Mouse (Mus musculus): ENCODE data around the gene Tango2. TPM values are rescaled to one million over a fixed set of nuclear protein-coding genes. Genes with fewer than 3 reads are reported as not detected.

Gene Tango2
- polyA plus RNA-seq, 1 experiment from 2014 or later: 52.8 TPM

DNA sequence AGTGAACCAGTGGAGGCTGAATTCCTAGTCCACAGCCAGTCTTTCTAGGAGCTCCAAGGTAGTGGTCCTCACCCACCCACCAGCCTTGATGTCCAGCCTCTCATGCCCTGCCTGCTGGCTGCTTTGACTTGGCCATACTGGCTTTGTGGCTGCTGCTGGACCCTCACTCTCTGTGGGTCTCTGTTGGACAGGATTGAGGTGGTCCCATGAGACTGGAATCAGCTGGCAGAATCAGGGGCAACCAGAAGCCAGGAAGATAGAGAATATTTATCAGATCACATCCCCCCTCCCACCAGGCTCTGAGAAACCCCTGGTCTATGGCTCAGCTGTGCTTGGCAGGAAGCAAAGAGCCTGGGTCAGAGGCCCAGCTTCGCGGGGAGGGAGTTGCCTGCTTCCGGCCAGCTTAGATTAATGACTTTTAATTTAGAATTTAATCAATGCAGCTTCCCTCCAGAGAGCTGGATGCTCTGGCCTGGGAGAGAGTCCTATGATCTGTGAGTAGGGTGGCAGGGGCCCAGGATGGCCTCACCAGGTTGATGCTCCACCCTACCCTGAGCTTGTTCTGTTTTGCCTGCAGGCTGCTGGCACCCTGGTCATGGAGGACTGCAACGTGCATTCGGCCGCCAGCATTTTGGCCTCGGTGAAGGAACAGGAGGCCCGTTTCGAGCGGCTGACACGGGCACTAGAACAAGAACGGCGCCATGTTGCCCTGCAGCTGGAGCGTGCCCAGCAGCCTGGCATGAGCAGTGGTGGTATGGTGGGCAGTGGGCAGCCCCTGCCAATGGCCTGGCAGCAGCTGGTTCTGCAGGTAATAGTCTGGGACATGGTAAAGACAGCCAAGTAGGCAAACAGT, 40.9 kb upstream of the Tango2 start:
- WGBS: 88% methylated on average over 14 of the region's 14 CpGs
- Histone ChIP-seq H3K27me3 (ENCODE audit: insufficient read depth, poor library complexity, severe bottlenecking) (no peaks in the 10 kb centered on the region), H3K27ac (peak overlapping the region; percentile 85), H3K36me3 (no peaks in the 10 kb centered on the region), H3K4me1 (replicated peaks) (peaks cover 97% of the 10 kb centered on the region), H3K9me3 (no peaks in the 10 kb centered on the region), H3K4me3 (0 out of 2 replicates have a peak overlapping the region, but pooled peaks have one; percentile 11)
- DNase-seq (ENCODE audit: low spot score): no peak

GRCm38 (mm10) chr16:18387704-18388582, 40.0 kb upstream of the Tango2 start:
- Histone ChIP-seq H3K4me1 (replicated peaks) (peaks cover 97% of the 10 kb centered on the region), H3K27me3 (ENCODE audit: insufficient read depth, poor library complexity, severe bottlenecking) (no peaks in the 10 kb centered on the region), H3K4me3 (peak overlapping the region; percentile 11; the same call in 1 of the 2 replicates), H3K27ac (peak overlapping the region; percentile 85), H3K36me3 (no peaks in the 10 kb centered on the region), H3K9me3 (no peaks in the 10 kb centered on the region)
- no peak for DNase-seq (ENCODE audit: low spot score)
- 40% methylated on average over 7 of the region's 7 CpGs for WGBS

DNA sequence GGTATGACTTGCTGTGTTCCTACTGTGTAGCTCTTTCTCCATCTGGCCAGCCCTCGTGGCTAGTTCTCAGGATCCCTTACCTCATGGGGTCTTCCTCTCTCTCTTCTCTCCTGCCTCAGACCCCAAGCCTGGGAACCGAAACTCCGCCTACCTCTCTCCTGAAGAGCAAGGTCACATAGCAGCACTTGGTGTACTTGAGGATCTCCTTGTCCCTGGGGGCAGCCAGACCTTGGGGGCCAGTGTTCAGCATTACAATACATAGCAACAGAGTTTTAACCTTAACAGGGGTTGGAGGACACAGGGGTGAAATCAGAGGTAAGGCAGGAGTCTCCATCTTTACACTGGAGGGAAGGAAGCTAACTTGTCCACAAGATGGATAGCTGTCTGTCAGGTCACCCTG, 39.1 kb upstream of the Tango2 start:
- 52% methylated on average over 3 of the region's 3 CpGs for WGBS
- Histone ChIP-seq H3K9me3 (no peaks in the 10 kb centered on the region), H3K27ac (peak overlapping the region; percentile 85), H3K27me3 (ENCODE audit: insufficient read depth, poor library complexity, severe bottlenecking) (no peaks in the 10 kb centered on the region), H3K4me3 (no peak overlapping the region), H3K36me3 (no peaks in the 10 kb centered on the region), H3K4me1 (replicated peaks) (peaks cover 98% of the 10 kb centered on the region)
- no peak for DNase-seq (ENCODE audit: low spot score)

DNA sequence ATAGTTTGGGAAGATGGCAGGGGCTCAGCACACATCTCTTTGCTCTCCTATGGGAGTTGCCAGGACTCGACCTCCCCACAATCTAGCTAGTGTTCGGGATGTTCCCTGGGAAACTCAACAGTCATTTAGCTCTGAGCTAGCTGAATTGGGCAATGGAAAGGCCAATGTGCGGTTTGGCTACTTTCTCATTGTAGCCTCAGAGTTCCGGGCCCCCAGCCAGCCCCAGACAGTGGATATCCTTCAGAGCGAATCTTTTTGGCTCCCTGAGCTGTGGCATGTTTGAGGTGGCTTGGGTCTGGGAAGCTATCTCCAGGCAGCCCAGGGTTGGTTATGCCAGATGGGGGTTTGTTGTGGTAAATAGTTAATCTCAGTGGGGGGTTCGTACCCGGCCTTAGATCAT, 38.5 kb upstream of the Tango2 start:
- Histone ChIP-seq H3K9me3 (no peaks in the 10 kb centered on the region), H3K4me3 (no peak overlapping the region), H3K4me1 (replicated peaks) (peaks cover 98% of the 10 kb centered on the region), H3K27ac (peak overlapping the region; percentile 85), H3K27me3 (ENCODE audit: insufficient read depth, poor library complexity, severe bottlenecking) (no peaks in the 10 kb centered on the region), H3K36me3 (no peaks in the 10 kb centered on the region)
- DNase-seq (ENCODE audit: low spot score): no peak
- WGBS: 79% methylated on average over 7 of the region's 7 CpGs

DNA sequence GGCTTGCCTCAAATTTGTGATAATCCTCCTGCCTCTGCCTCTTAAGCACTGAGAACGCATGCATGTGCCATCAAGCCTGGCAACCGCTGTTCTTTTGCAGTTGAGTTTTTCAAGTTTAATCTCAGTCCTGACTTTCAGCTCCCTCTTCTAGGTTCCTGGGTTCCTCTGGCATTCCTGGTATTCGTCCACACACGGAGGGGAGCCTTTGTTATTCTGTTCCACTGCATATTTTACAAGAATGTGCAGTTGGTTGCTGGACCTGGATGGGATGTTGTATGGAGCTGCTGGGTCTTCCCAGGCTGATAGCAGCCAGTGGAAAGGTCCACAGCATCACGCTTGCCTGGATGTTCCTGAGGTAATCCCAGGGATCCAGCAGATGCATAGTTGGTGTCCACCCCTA, 37.5 kb upstream of the Tango2 start:
- H3K4me3 ChIP-seq: no peak overlapping the region
- WGBS: 58% methylated on average over 5 of the region's 5 CpGs

GRCm38 (mm10) chr16:18384659-18385058, 36.8 kb upstream of the Tango2 start:
- Histone ChIP-seq H3K4me3 (no peak overlapping the region), H3K27me3 (ENCODE audit: insufficient read depth, poor library complexity, severe bottlenecking) (no peaks in the 10 kb centered on the region), H3K27ac (peak overlapping the region; percentile 90), H3K4me1 (replicated peaks) (peaks cover 100% of the 10 kb centered on the region), H3K9me3 (no peaks in the 10 kb centered on the region), H3K36me3 (no peaks in the 10 kb centered on the region)
- no peak for DNase-seq (ENCODE audit: low spot score)
- 47% methylated on average over 8 of the region's 8 CpGs for WGBS

More for the DNA sequence above, 37.5 kb upstream of the Tango2 start:
- H3K27me3 ChIP-seq (ENCODE audit: insufficient read depth, poor library complexity, severe bottlenecking): no peaks in the 10 kb centered on the region
- H3K9me3 ChIP-seq: no peaks in the 10 kb centered on the region
- H3K27ac ChIP-seq: peak overlapping the region; percentile 90
- no peaks in the 10 kb centered on the region for H3K36me3 ChIP-seq
- no peak for DNase-seq (ENCODE audit: low spot score)
- peaks cover 100% of the 10 kb centered on the region for H3K4me1 ChIP-seq (replicated peaks)

GRCm38 (mm10) chr16:18384211-18384610, 36.3 kb upstream of the Tango2 start:
- Histone ChIP-seq H3K4me1 (replicated peaks) (peaks cover 100% of the 10 kb centered on the region), H3K9me3 (no peaks in the 10 kb centered on the region), H3K36me3 (no peaks in the 10 kb centered on the region), H3K27ac (peak overlapping the region; percentile 90), H3K27me3 (ENCODE audit: insufficient read depth, poor library complexity, severe bottlenecking) (no peaks in the 10 kb centered on the region), H3K4me3 (no peak overlapping the region)
- DNase-seq (ENCODE audit: low spot score): no peak
- WGBS: 73% methylated on average over 7 of the region's 7 CpGs

GRCm38 (mm10) chr16:18383756-18384155, 35.9 kb upstream of the Tango2 start:
- no peaks in the 10 kb centered on the region for H3K27me3 ChIP-seq (ENCODE audit: insufficient read depth, poor library complexity, severe bottlenecking)
- WGBS: 5% methylated on average over 3 of the region's 3 CpGs
- peaks cover 100% of the 10 kb centered on the region for H3K4me1 ChIP-seq (replicated peaks)
- peak; percentile 24 for DNase-seq (ENCODE audit: low spot score)
- H3K4me3 ChIP-seq: no peak overlapping the region
- H3K36me3 ChIP-seq: no peaks in the 10 kb centered on the region
- H3K27ac ChIP-seq: peak overlapping the region; percentile 90
- H3K9me3 ChIP-seq: no peaks in the 10 kb centered on the region

- Histone ChIP-seq H3K27me3 (ENCODE audit: insufficient read depth, poor library complexity, severe bottlenecking) (no peaks in the 10 kb centered on the region), H3K9me3 (no peaks in the 10 kb centered on the region), H3K27ac (peak overlapping the region; percentile 90), H3K4me3 (no peak overlapping the region), H3K4me1 (replicated peaks) (peaks cover 100% of the 10 kb centered on the region), H3K36me3 (no peaks in the 10 kb centered on the region)
- WGBS: 82% methylated on average over 9 of the region's 9 CpGs
- peak; percentile 15 for DNase-seq (ENCODE audit: low spot score)
These were observed 35.3 kb upstream of the Tango2 start for GRCm38 (mm10) chr16:18383045-18383726.

DNA sequence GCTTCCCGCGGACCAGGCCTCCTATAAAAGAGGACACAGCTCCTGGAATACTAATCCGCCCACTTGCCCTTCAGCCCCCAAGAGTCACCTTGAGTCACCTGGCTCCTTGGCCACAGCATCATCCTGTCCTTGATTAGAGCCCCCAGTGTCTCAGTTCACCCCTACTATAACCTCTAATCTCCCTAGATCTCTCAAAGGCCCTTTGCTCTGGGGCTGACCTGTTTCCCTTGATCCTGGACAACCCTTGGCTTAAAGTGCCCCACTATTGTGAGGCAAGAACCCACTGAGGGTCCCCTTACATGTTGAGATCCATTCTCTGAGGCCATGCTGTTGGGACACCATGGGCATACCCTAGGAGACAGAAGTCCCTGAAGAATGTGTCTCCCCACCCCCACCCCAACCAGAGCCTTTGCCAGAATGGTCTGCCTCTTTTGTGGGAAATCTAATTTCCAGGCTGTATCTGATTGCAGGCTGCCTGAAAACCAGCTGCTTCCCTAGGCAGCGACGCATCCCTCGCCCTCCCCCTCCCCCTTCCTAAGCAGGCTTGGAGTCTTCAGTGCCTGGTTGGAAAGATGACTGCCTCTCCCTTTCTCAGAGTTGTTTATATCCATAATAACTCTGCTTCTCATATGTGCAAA, 33.8 kb upstream of the Tango2 start:
- 48% methylated on average over 6 of the region's 6 CpGs for WGBS
- no peak overlapping the region for H3K4me3 ChIP-seq
- peaks cover 98% of the 10 kb centered on the region for H3K4me1 ChIP-seq (replicated peaks)

DNA sequence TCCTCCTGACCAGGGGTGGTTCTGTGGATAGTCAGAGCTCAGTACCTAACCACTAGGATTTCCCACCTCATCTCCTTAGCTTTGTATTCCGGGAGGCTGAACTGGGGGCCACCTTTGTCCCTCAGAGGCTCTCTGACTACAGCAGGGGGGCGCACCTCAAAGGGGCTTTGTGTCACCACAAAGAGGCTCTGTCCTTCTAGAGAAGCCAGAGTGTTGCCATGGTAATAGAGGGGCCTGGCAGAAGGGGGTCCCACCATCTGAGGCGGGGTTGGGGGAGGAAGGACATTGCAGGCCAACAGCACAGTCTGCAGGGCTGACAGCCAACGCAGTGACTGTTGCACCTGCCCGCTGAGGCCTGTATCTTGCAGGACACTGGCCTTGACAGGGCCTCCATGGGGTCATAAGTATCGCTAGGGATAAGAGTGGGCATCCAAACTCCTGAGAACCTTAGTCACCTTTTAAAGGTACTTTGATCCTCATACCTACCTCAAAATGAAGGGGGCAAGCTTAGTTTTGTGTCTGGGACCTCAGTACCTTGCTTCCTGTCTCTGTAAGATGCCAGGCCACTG, 32.7 kb upstream of the Tango2 start:
- 22% methylated on average over 6 of the region's 6 CpGs for WGBS
- Histone ChIP-seq H3K4me3 (peak overlapping the region; percentile 18; the same call in 1 of the 2 replicates), H3K9me3 (no peaks in the 10 kb centered on the region), H3K4me1 (replicated peaks) (peaks cover 91% of the 10 kb centered on the region), H3K36me3 (no peaks in the 10 kb centered on the region), H3K27me3 (ENCODE audit: insufficient read depth, poor library complexity, severe bottlenecking) (no peaks in the 10 kb centered on the region), H3K27ac (peak overlapping the region; percentile 90)
- DNase-seq (ENCODE audit: low spot score): peak; percentile 86

More for the DNA sequence above, 33.8 kb upstream of the Tango2 start:
- Histone ChIP-seq H3K27me3 (ENCODE audit: insufficient read depth, poor library complexity, severe bottlenecking) (no peaks in the 10 kb centered on the region), H3K36me3 (no peaks in the 10 kb centered on the region), H3K9me3 (no peaks in the 10 kb centered on the region), H3K27ac (peak overlapping the region; percentile 90)
- DNase-seq (ENCODE audit: low spot score): peak; percentile 68
